Mouse (Mus musculus) natural killer cell, adult 2 months (primary cell): ENCODE measurements around the gene Hmgcl.
A peak's percentile ranks its signal among the peaks of the same experiment; 100 is the strongest.
"Not testable (repeated sequence)": the region's sequence is repeated elsewhere in the genome, so short reads cannot be mapped to it uniquely, and the experiment has no call there.

Experiments
- DNase-seq, 2 experiments: peaks; one replicate each; pipeline ENCODE4 v3.0.0; 2022; ENCODE audit warnings: low spot score in 2 of 2

Gene Hmgcl

DNA sequence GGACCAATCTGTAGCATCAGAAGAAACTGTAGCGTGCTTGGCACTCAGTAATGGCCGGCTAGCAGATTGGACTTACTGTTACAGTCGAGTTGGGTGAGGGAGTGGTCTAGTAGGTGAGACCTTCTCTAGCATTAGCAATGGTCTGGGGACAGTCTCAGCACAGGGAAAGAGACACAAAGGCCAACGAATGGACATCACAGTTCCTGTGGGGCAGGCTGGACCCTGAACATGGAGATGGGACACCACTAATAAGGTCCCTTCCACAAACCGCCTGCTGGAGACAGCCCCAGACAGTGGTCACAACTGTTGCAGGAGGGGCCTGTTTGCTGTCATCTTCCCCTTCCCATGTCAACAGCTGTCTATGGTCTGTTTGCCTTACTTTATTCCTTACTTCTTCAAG lies 15.5 kb downstream of the Hmgcl start:
- DNase-seq: no peak

DNA sequence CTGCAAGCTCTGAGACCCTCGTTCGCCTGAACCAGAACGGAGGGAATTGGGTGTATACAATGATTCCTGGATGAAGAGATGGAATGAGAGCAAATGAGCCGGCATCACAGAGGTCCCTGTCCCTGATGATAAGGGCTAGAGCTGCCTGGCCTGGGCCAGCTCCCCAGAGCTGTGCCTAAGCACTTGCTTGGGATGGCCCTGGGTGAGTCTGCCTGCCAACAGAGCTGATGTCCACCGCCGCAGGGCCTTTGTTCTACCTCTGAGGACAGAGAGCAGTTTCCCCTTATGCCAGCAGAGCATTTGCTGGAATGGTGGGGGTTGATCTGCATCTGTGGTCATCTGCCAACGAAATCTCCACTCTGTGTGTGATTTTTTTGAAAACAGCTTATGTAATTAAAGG lies 15.9 kb downstream of the Hmgcl start:
- DNase-seq: no peak

DNA sequence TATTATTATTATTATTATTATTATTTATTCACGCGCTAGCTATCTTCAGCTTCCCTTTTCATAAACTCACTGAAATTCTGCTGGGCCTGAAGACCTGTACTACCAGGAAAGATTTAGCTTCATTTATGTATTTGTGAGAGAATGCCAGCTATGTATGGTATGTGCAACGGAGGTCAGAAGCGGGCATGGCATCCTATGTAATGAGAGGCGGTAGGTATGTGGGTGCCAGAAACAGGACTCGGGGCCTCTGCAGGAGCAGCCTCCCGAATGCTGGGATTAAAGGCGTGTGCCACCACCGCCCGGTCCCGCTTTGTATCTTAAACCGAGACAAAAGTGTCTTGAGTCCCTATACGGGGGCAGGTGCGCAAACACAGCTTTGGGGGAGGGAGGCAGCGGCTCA lies 16.7 kb downstream of the Hmgcl start:
- no peak for DNase-seq

DNA sequence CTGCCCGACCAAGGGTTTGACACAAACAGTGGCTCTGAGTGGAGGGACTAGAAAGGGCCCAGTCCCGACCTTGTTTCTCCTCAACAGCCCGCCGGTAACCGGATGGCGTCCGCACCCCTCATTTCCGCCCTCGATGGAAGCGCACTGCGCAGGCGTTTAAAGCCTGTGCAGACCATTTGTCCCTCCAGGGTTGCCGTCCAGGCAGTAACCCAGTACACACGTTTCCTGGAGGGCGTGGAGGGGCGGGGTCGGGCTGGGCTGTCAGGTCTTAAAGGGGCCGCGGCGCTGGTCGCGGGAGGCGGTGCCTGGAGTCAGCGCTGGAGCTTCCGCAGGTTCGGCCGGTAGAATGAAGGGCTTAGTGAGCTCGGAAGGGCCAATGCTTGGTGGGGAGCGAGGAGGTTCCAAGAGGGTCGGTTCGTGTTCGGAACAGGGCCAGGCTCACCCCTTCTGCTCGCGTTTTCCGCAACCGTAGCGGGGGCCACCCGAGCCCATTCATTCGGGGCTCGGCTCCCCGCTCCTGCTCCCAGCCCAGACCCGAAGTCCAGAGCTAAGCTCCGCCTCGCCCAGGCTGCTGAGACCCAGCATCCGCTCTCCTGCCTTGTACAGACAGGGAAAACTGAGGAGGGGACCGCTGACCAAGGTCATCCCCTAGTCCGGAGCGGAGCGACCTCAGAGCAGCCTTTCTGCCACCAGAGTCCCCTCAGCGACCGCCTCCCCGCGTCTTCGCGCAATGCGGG lies 17.4 kb downstream of the Hmgcl start, which contains the start of gene Gale:
Gene Gale (plus strand): TSS at position 271 of the 737 bp plus-strand sequence.
- peak; percentile 92 to 95 for DNase-seq

DNA sequence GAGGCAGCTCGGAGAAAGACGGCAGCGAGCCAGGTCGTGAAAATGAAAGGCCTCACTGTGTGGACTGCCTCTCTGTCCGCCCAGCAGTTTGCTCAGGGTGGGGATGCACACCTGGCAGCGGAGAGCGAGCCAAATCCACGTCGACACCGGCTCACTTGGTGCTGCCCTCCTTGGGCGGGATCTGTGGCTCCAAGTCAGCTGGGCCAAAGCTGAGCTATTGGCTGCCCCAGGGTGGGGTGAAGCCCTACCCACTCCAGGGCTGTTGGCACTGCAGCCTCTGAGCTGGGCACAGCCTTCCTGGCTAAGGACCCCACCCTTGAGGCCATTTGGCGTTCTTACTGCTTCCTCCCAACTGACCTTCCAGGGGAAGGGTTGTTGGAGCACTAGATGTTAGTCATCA lies 18.2 kb downstream of the Hmgcl start:
- peak; percentile 15 to 30 for DNase-seq

DNA sequence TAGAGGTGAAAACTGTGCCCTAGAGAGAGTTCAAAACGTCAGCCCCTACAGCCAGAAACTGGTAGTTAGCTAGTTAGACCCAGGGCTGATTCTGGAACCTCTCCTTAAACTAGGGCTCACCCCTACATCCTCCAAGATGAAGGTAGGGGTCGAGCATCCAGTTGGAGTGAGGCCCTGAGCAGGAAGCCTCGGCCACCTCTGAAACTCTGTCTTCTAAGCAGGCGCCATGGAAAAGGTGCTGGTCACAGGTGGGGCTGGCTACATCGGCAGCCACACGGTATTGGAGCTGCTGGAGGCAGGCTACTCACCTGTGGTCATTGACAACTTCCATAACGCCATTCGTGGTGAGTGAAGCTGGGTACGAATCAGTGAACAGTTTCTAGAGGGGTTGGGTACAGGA lies 18.9 kb downstream of the Hmgcl start:
- DNase-seq: no peak

DNA sequence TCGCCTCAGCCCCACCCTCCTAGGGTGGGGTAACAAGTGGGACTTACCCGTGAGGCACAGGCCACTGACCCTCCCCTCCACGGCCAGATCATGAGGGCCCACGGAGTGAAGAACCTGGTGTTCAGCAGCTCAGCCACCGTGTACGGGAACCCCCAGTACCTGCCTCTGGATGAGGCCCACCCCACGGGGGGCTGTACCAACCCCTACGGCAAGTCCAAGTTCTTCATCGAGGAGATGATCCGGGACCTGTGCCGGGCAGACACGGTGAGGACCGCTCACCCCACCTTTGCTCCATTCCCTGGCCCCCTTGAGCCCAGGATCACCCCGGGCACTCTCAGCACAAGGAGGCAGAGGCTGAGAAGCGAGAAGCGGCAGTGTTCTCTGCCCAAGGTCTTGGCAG lies 20.0 kb downstream of the Hmgcl start:
- DNase-seq: no peak

DNA sequence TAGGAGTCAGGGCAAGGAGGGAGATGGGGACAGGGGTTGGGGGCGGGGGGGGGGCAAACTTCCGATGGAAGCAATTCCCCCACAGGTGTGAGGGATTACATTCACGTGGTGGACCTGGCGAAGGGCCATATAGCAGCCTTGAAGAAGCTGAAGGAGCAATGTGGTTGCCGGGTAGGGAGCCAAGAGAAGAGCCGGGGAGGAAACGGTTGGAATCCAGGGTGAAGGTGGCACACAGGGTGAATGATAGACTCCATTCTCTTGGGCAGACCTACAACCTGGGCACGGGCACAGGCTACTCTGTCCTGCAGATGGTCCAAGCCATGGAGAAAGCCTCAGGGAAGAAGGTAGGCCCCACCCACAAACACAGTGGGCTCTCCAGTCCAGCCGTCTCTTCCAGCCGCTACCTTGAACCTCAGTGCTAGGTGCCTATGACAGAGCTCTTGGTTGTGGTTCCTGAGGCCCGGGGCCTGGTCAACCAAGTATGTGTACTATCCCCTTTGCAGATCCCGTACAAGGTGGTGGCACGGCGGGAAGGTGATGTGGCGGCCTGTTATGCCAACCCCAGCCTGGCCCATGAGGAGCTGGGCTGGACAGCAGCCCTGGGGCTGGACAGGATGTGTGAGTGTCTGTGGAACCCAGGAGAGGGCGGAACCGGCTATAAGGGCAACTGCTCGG lies 21.0 kb downstream of the Hmgcl start:
- DNase-seq: no peak

DNA sequence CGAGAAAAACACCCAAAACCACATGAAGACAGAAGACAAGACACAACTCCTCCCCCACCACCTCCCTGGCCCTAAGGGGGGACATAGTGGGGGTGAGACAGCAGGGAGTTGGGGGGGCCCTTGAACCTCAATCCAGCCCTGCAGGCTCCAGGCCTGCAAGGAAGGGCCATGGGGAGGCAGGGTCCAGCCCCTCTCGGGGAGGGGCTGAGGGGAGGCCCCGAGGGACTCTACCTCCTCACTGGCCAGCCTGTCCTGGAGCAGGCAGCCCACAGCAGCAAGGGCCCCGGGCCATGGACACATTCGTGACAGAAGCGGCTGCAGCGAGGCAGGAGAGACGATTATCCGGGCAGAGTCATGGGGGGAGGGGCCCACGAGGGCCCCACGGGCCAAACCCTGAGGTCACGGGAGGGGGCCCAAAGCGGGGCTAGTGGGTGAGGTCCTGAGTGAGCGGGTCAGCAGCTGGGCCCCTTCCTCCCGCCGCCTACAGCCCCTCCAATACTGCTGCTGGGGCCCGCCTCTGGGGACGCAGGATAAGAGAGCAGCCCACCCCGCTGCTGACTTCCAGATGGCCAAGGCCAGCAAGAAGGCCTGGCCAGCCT lies 22.1 kb downstream of the Hmgcl start:
- no peak for DNase-seq

DNA sequence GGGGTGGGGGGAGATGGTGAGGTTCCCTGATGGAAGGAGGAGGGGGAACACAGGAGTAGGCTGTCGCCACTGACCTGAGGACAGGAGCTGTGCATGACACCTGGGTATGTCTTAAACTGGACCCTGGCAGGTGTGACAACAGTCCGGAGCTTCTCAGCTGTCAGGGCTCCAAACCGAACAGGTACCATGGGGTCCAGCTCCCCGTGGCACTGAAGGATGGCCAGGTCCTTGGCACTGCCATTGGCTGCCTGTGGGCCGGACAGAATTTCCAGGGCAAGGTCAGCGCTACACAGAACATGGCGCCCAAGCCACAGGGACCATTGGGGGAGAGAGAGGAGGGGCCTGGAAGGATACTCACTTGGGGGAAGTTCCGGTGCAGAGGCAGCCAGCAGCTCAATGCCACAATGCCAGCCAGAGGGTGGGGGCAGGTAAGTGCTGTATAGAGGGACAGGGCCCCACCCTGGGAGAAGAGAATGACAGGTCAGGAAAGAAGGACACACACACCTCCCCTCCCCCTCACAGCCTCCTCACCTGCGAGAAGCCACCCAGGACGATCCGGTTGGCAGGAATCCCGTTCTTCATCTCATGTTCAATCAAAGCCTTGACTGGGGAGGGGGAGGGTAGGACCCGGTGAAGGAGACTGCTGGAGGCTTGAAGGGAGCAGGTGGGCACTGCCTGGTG lies 23.0 kb downstream of the Hmgcl start:
- DNase-seq: no peak

DNA sequence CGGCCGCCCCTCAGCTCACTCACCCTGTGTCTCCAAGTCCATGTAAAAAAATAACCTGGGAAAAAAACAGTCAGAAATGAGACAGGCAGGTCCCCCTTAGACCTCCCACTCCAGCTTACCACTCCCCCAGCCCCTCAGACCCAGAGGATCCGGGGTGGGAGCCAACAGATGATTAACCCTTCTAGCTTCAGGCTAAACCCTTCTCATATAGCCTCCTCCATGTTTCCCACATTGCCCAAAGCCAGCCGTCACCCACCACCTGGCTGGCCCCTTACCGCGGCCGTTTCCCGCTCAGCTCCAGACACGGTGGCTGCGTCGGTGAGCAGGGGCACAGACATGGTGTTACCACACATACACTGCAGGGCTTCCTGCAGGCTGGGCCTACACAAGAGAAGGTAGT lies 24.3 kb downstream of the Hmgcl start:
- no peak for DNase-seq

DNA sequence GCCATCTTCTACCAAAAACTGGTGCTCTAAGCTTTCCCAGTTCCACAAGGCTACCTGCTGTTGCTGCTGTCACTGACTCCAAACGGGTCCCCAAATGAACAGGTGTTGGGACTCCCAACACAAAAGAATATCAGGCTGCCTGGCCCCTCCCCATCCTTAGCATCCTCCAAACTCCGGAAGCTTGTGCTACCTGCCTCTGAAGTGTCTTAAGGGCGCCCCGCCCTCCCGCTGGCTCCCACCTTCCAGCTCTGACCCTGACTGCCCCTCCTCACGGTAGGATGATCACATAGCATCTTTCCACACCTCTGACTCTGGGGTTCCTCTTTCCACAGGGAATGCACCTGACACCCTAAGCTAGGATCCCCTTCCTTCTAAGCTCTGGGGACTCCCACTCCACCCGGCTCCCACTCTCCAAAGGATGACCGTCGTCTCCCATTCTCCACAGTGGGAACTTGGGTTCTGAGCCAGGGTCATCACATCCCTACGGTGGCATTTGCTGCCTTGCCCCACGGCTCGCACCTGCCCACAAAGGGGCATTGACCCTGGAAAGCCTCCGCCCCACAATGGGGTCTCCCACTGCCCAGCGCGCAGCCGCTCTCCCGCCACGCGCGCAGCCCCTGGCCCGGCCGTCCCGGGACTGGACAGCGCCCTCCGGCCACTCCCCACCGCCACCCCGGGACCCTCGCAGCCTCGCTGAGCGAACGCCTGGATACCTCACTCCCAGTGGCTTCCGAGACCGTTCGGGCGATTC lies 25.7 kb downstream of the Hmgcl start:
- no peak for DNase-seq

DNA sequence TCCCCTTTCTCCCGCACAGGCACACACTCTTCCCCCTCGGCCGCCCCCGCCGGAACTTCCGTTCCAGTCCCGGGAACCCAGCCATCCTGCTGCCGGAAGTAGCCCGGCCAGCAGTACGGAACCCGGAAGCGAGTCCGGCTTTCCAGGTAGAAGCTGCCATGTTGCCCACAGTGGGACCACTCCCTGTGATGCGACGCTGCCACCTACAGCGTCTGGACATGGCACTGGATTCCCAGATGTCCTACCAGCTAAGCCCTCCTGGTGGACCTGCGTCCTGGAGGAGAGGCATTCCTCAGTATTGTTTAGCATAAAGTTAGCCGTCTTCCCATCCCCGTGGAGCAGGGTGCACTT lies 26.3 kb downstream of the Hmgcl start, which contains the start of gene Lypla2:
Gene Lypla2 (minus strand): TSS at position 71 of the 351 bp plus-strand sequence.
- peak; percentile 57 to 62 for DNase-seq

DNA sequence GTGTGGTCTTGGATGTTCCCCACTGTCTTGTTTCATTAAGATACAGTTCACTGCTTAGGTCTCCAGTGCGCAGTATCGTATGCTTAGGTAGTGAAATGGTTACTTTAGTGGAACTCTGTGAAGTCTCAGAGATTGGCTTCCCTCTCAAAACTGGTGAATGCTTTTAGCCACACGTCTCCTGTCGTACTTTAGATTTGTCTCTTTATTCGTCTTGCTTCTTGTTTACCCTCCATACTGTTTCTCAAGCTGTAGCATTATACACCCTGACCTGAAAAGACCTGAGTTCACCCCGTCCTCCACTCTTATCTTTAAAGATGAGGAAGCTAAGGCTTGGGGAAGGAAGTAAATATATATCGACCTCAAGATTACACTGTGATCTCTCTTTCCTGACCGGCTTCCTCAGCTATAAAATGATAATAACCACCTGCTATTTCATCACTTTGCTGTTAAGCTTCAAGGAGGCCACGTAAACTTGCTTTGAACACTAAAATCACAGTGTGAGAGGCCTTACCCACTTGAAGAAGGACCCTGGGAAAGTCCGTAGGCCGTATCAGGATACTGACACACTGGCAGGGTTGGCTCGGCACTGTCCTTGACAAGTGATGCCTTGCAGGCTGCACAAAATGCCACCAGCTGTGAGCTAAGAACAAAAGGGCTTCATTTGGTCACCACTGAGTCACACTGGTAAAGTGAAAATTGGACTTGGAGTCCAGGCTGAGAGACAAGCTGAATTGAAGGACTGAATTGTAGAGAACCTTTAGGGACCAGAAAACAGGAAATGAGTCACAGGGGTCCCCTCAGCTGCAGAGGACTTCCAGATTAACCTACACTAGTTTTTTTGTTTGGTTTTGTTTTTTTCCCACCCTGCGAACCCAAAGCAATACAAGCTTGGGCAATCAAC lies 26.9 kb downstream of the Hmgcl start:
- DNase-seq: no peak

DNA sequence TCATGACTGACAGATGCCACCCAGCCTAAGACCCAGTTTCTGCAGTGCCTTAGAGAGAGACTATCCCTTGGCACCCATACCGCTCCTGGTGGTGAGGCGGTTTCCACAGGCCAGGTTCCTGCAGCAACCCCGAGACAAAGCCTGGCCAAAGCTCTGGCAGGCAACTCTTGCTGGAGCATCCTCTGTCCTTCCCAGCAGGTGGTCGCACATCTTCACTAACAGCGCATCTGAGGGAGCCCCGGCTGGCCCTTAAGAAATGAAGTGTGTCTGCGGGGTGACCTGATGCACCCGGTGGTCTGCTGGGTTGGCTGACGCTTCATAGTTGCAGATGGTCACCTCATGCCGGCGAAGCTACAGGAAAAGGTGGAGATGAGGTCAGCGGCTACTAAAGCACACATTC lies 29.9 kb downstream of the Hmgcl start:
- no peak for DNase-seq

DNA sequence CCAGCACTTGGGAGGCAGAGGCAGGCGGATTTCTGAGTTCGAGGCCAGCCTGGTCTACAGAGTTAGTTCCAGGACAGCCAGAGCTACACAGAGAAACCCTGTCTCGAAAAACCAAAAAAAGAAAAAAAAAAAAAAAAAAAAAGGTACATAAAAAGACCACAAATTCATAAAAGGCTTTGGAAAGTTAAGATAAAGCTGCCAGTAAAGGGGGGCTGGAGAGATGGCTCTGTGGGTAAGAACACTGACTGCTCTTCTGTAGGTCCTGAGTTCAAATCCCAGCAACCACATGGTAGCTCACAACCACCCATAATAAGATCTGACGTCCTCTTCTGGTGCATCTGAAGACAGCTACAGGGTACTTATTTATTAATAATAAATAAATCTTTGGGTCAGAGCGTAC lies 34.0 kb downstream of the Hmgcl start:
- DNase-seq: not testable (repeated sequence)

DNA sequence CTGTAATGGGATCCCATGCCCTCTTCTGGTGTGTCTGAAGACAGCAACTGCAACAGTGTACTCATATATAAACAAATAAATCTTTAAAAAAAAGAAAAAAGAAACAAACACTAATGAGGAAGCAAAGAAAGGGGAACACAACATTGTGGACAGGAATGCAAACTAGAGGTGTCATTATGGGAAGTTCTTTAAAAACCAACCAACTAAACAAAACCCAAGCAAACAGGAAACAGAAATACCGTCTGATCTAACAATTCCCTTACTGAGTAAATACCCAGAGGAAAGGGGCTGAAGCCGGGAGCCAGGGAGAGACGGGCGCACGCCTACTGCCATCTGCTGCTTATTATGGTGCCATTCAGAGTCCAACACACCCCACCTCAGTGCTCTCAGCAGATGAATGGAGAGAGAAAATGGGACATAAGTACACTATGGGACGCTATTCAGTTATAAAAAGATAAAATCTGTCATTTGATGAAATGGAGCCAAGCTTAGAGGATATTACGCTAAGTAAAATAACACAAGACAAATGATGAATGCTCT lies 35.3 kb downstream of the Hmgcl start:
- no peak for DNase-seq

DNA sequence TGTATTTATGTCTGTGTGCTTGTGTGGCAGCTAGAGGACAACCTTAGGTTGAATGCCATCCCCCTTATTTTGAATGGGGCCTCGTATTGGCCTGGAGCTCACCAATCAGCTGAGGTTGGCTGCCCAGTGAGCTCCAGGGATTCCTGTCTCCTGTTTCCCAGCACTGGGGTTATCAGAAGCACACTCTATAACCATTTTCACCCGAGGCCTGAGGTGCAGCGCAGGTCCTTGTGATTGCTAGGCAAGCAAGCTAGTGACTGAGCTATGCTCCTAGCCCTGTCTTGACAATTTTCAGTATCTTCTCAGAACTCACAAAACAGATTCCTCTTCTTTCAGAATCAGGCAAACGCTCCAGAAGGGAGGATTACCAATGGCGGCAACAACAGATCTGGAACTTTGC lies 38.3 kb downstream of the Hmgcl start:
- no peak for DNase-seq

DNA sequence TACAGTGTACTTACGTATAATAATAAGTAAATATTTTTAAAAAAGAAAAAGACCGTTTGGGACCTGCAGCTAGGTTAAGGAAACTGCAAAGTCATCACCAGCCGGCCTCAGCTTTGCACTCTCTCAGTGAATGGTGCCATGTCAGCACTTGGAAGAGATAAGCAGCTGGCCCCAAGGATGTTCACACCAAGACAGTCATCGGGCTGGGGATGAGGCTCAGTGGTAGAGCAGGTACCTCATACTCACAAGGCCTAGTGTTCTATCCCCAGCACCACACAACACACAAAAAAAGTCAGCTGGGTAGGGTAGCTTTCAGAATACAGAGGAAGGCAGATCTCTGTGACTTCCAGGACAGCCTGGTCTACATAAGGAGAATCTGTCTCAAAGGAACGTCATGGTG lies 38.9 kb downstream of the Hmgcl start:
- DNase-seq: no peak

DNA sequence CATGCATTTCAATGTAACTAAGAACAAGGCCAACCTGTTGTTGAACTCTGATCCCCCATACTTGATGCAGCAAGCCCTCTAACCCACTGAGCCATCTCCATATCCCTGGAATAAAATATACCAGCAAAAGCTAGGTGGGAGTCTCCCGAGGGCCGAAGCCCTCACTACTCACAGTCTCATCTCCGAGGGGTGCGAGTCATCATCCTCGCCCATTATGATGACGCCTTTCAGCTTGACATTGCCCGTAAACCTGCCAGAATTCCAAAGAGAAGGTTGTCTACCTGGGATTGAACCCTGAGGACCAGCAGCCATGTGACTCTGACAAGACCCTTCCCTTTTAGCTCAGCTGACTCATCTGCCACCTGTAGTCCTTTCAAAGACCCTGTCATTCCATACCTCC lies 39.5 kb downstream of the Hmgcl start:
- no peak for DNase-seq
